Comparison of ENCODE assay signal across 15 mouse cellular contexts in genomic region chr13:51921550-51921949, GRCm38 (mm10).
A peak's percentile ranks its signal among the peaks of the same experiment; 100 is the strongest.
DNase-seq lines count a peak whose midpoint lies in the region; ATAC-seq and TF ChIP-seq lines count a peak whose summit lies in the region.
"Had no signal": no experiment of that assay in that cellular context is flagged by ENCODE, and none has a peak within 500 bp of the region (broad histone marks: within the 10 kb centered on the region; RNA-seq: fewer than 3 reads in every experiment).

No protein-coding gene starts in this region.

- H3K36me3 ChIP-seq in midbrain, embryonic 10.5 days = no peaks in the 10 kb centered on the region
- H3K36me3 ChIP-seq in midbrain, postnatal 0 days (ENCODE audit: insufficient read depth, low read length) = no peaks in the 10 kb centered on the region
- H3K36me3 ChIP-seq in embryonic facial prominence, embryonic 11.5 days (replicated peaks; ENCODE audit: control insufficient read depth, insufficient read depth, low read depth, low read length) = no peaks in the 10 kb centered on the region
- no peaks in the 10 kb centered on the region for H3K36me3 ChIP-seq in forebrain, embryonic 15.5 days
- H3K36me3 ChIP-seq in midbrain, embryonic 12.5 days = no peaks in the 10 kb centered on the region
- H3K36me3 ChIP-seq: stomach, embryonic 15.5 days had no signal

- no peaks in the 10 kb centered on the region for H3K9me3 ChIP-seq in midbrain, embryonic 10.5 days (replicated peaks)
- no peaks in the 10 kb centered on the region for H3K9me3 ChIP-seq in midbrain, postnatal 0 days (ENCODE audit: low read length)
- no peaks in the 10 kb centered on the region for H3K9me3 ChIP-seq in embryonic facial prominence, embryonic 11.5 days (replicated peaks; ENCODE audit: control insufficient read depth, low read length)
- H3K9me3 ChIP-seq in forebrain, embryonic 15.5 days = no peaks in the 10 kb centered on the region
- H3K9me3 ChIP-seq in midbrain, embryonic 12.5 days = no peaks in the 10 kb centered on the region
- H3K9me3 ChIP-seq: stomach, embryonic 15.5 days had no signal

- 11% methylated on average over 5 of the region's 5 CpGs for WGBS in midbrain, embryonic 10.5 days
- 29% methylated on average over 5 of the region's 5 CpGs for WGBS in midbrain, postnatal 0 days
- 14% methylated on average over 5 of the region's 5 CpGs for WGBS in embryonic facial prominence, embryonic 11.5 days
- WGBS in forebrain, embryonic 15.5 days = 13% methylated on average over 5 of the region's 5 CpGs
- WGBS in midbrain, embryonic 12.5 days = 8% methylated on average over 5 of the region's 5 CpGs

- H3K4me2 ChIP-seq in midbrain, postnatal 0 days (ENCODE audit: low read depth, low read length, poor library complexity, severe bottlenecking) = no peak overlapping the region
- H3K4me2 ChIP-seq in embryonic facial prominence, embryonic 11.5 days (ENCODE audit: low read depth, low read length) = no peak overlapping the region
- H3K4me2 ChIP-seq in forebrain, embryonic 15.5 days (replicated peaks) = no peak overlapping the region
- peak overlapping the region; percentile 27 for H3K4me2 ChIP-seq in midbrain, embryonic 12.5 days (replicated peaks)
- H3K4me2 ChIP-seq: stomach, embryonic 15.5 days had no signal

- peaks cover 92% of the 10 kb centered on the region for H3K27me3 ChIP-seq in midbrain, embryonic 10.5 days (ENCODE audit: low read depth, poor library complexity, severe bottlenecking)
- peaks cover 8% of the 10 kb centered on the region for H3K27me3 ChIP-seq in midbrain, postnatal 0 days (ENCODE audit: insufficient read depth, low read length)
- H3K27me3 ChIP-seq in embryonic facial prominence, embryonic 11.5 days (ENCODE audit: control insufficient read depth, insufficient read depth, low read length) = peaks cover 6% of the 10 kb centered on the region
- no peaks in the 10 kb centered on the region for H3K27me3 ChIP-seq in forebrain, embryonic 15.5 days
- peaks cover 89% of the 10 kb centered on the region for H3K27me3 ChIP-seq in midbrain, embryonic 12.5 days
- H3K27me3 ChIP-seq: Patski had no signal

- no peak for ATAC-seq in midbrain, postnatal 0 days (ENCODE audit: low FRiP score)
- ATAC-seq in embryonic facial prominence, embryonic 11.5 days (replicated peaks; ENCODE audit: insufficient number of reproducible peaks, low FRiP score, low TSS enrichment, low read depth) = no peak
- no peak for ATAC-seq in forebrain, embryonic 15.5 days (replicated peaks)
- ATAC-seq in midbrain, embryonic 12.5 days (ENCODE audit: low FRiP score, low read depth) = no peak
- ATAC-seq: intestine, postnatal 0 days; Patski had no signal

- DNase-seq in midbrain, embryonic 10.5 days (ENCODE audit: low spot score) = no peak
- no peak for DNase-seq in midbrain, postnatal 0 days (ENCODE audit: low spot score)
- DNase-seq in embryonic facial prominence, embryonic 11.5 days (ENCODE audit: low spot score) = no peak
- no peak for DNase-seq in Muller cell, postnatal 12 days (ENCODE audit: inconsistent ontology term)
- no peak for DNase-seq in adrenal gland, adult (ENCODE audit: inconsistent age in 2 of 2, low spot score in 1 of 2)
- no peak for DNase-seq in frontal cortex, postnatal 36 days (ENCODE audit: low spot score in 2 of 2)
- DNase-seq: heart, postnatal 14 days; liver; thymus, postnatal 36 days had no signal

- H3K4me1 ChIP-seq in midbrain, embryonic 10.5 days = peaks cover 73% of the 10 kb centered on the region
- peaks cover 16% of the 10 kb centered on the region for H3K4me1 ChIP-seq in midbrain, postnatal 0 days (ENCODE audit: insufficient read depth, low read length)
- peaks cover 32% of the 10 kb centered on the region for H3K4me1 ChIP-seq in embryonic facial prominence, embryonic 11.5 days (ENCODE audit: control insufficient read depth, insufficient read depth, low read length)
- peaks cover 57% of the 10 kb centered on the region for H3K4me1 ChIP-seq in forebrain, embryonic 15.5 days
- H3K4me1 ChIP-seq in midbrain, embryonic 12.5 days = peaks cover 70% of the 10 kb centered on the region

- H3K27ac ChIP-seq in midbrain, embryonic 10.5 days (replicated peaks) = peak overlapping the region; percentile 80
- H3K27ac ChIP-seq in midbrain, postnatal 0 days (ENCODE audit: low read depth, low read length) = no peak overlapping the region
- H3K27ac ChIP-seq in embryonic facial prominence, embryonic 11.5 days (replicated peaks; ENCODE audit: low read depth, low read length) = peak overlapping the region; percentile 84; the same call in 1 of the 2 replicates
- peak overlapping the region; percentile 83 for H3K27ac ChIP-seq in forebrain, embryonic 15.5 days (replicated peaks)
- peak overlapping the region; percentile 87 for H3K27ac ChIP-seq in midbrain, embryonic 12.5 days (replicated peaks)

- no peak for TF ChIP-seq CTCF in midbrain, postnatal 0 days (IDR thresholded peaks at IDR 0.05)

- no peak overlapping the region for H3K9ac ChIP-seq in midbrain, postnatal 0 days (replicated peaks; ENCODE audit: low read length, poor library complexity, severe bottlenecking)
- H3K9ac ChIP-seq in embryonic facial prominence, embryonic 11.5 days (replicated peaks; ENCODE audit: low read length) = no peak overlapping the region
- H3K9ac ChIP-seq in forebrain, embryonic 15.5 days (replicated peaks) = no peak overlapping the region
- H3K9ac ChIP-seq in midbrain, embryonic 12.5 days (replicated peaks) = no peak overlapping the region
- H3K9ac ChIP-seq: lung, embryonic 14.5 days; stomach, embryonic 15.5 days had no signal

- peak overlapping the region; percentile 35 for H3K4me3 ChIP-seq in midbrain, embryonic 10.5 days
- no peak overlapping the region for H3K4me3 ChIP-seq in midbrain, postnatal 0 days (ENCODE audit: low read depth, low read length)
- no peak overlapping the region for H3K4me3 ChIP-seq in embryonic facial prominence, embryonic 11.5 days (ENCODE audit: low read depth, low read length)
- H3K4me3 ChIP-seq in forebrain, embryonic 15.5 days = no peak overlapping the region
- H3K4me3 ChIP-seq in midbrain, embryonic 12.5 days = no peak overlapping the region
- H3K4me3 ChIP-seq: stomach, embryonic 15.5 days had no signal
